Mouse (Mus musculus): ENCODE measurements at regions not wholly inside any gene's neighbourhood (a gene's known extent, or its start where the extent isn't known, plus 50 kb on each side); places are given as distances from the start of the nearest gene placed in this dataset.
A peak's percentile ranks its signal among the peaks of the same experiment; 100 is the strongest.

DNA sequence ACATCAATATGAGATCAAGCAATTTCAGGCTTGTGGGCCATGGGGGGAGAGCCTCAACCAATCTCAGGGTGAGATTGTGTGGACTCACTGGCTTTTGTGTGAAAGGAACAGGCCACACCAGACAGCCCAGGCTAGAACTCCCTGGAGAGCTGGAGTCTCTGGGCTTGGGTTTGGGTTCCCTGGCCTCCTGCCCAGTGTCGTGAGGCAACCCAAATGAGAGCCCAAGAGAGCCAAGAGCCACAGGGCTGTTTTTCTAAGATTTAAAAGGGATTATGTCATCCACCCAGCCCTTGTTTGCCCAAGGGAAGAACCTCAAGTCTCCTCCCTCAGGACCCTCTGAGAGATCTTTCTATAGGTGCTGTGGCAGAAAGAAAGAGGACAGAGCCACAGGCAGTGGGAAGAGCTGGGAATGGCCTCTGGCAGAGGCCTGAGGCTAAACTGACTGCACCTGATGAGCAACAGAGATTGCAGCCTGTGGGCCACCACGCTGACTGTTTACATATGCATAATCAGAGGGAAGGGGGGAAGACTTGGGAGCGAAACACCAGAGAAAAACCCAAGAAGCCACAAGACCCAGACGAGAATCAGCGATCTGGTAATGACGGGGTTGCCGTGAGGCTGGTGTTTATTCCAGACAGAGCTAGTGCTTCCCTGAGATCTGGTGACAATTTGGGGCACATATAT, 92.1 kb downstream of the Bcl2l11 start:
- DNase-seq: peak; percentile 61

DNA sequence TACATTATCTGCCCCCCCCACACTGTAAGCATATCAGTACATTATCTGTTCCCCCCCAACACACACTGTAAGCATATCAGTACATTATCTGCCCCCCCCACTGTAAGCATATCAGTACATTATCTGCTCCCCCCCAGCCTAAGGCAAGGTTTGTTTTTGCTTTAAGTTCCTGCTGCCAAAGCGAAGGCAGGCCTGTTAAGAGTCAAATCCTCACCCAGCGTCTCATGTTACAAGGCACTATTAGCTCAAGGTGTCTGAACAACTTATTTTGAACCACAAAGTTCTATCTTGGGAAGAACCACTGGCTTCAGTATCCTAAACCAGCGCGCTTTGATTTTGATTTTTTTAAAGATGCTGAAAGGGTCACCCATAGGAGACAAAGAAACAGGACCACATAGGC, 93.1 kb downstream of the Bcl2l11 start:
- DNase-seq: no peak

DNA sequence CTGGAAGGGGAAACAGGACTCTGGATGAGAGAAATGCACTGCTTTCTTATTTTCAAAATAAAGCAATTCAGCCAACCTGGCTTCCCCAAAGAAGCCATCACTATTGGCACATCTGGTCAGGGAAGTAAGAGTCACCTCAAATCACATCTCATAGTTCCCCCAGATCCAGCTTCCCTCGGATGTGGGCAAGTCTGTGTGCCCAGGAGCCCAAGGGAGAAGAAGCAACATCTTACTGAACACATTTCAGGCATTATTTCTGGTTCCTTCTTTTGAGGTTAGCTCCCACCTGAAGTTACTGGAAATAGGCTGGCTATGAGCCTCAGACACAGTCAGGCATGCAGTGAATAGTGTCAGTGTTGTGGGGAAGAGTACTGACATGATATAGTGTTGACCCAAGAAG, 95.2 kb downstream of the Bcl2l11 start:
- no peak for DNase-seq

DNA sequence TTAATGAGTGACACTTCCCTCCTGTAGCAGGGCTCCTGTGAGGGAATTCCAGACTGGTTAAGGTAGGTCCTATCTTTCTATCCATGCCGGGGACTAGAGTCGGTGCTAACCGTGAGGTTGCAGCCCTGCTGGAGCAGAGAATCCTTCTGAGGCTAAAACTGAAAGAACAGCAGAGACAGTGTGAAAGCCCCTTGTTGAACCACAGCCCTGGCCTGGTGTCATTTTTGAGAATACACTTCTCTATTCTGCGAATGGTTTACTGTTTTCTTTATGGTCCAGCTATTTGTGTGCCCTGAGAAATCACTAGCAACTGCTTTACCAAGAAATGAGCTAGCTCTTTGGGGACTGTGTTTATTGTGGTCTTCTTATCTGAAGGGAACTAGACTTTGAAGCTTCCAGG, 95.8 kb downstream of the Bcl2l11 start:
- no peak for DNase-seq

DNA sequence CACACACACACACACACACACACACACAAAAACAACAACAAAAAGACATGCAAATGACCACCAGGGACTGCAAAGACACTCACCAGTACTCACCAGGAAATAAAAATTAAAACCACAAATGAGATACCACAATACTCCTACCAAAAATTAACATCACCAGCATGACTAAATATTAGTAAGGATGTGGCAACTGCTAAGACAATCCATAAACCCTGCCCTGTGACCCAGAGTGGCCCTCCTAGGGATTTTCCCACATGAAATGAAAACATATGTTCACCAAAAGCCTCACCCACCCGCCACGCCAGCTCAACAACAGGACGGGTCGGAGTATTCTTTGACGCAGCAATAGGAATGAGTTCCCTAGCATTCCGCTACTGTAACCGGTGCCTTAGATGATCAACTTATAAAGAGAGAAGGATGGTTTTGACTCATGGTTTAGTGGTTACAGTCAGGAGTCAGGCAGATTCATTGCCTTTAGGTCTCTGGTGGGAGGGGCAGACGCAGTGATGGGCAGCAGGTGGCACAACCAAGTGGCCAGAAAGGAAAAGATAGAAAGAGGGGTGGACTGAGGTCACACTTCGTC, 100.7 kb downstream of the Bcl2l11 start:
- no peak for DNase-seq

DNA sequence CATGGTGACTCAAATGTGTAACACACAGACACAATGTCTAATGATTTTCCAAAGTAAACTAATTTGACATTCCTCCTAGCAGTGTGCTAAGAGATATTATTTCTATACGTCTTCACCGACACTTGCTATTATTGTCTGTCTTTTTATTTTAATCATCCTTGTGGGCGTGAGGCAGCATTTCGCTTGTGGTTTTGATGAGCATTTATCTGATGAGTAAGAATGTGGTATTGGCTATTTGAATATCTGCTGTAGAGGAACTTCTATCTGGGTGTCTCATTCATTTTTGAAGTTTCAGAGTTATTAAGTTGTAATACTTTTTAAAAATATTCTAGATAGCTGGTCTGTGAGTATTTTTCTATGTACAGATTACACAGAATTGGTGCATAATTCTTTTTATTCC, 103.9 kb downstream of the Bcl2l11 start:
- no peak for DNase-seq

DNA sequence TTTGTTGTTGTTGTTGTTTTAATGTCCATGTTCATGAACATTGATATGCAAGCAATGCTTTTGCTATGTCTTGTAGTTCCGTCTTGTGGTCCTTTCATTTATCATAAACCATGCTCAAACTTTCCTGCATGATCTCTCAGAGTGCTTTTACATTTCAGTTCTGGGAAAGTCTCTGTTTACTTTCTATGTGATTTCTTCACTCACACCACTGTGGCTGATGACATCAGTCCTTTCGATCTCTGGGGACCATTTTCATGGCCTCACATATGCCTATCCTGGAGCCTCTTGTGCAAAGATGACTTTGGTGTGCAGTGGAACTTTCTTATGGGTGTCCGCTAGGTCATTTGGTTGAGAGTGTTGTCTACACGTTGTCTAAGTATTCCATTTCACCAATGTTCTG, 105.1 kb downstream of the Bcl2l11 start:
- DNase-seq: no peak

DNA sequence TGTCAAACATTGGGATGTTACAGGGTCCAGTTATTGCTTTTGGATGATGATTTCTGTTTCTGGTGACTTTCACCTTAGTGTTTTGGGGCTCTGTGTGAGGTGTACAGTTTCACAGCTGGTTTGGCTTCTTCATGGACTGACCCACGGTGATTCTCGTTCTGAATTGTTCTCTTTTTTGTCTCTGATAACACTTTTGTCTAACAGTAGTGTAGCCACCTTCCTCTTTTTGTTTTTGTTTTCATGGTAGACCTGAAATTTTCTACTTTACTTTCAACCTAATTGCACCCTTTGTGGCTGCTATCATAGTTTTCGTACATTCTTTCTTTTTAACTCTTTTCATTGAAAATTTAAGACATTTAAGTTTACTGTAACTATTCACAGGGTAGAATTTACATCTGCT, 105.5 kb downstream of the Bcl2l11 start:
- no peak for DNase-seq

DNA sequence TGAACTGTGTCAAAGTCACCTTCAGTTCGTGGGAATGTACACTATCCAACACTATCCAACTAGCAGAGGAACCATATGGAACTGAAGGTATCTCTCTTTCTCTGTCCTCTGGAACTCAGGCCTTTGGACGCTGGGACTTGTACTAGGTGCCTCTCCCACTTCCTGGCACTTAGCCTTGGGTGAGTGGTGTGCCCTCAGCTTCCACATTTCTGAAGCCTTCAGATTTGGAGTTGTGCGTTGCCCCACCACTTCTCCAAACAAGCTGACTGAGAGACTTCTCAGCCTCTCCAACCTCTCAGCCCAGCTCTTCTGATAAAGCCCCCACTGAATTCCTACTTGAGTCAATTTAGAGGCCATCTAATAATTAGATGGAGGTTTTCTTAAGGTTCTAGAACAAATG, 106.2 kb downstream of the Bcl2l11 start:
- peak; percentile 40 for DNase-seq

DNA sequence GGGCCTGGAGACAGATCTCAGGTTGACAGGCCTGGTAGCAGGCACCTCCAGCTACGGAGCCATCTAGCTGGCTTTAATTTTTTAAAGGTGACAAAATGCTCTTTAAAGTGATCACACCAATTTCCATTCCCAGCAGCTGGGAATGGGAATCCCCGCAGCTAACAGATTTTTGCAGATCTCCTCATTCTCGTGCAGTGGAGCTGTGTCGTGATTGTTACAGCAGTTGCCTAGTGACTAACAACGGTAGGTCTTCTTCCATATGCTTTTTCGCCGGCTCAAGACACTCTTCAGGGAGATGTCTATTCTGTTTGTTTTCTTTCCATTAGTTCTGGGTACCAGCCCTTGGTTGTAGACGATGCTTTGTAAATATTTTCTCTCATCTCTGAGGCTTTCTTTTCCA, 109.3 kb downstream of the Bcl2l11 start:
- no peak for DNase-seq

DNA sequence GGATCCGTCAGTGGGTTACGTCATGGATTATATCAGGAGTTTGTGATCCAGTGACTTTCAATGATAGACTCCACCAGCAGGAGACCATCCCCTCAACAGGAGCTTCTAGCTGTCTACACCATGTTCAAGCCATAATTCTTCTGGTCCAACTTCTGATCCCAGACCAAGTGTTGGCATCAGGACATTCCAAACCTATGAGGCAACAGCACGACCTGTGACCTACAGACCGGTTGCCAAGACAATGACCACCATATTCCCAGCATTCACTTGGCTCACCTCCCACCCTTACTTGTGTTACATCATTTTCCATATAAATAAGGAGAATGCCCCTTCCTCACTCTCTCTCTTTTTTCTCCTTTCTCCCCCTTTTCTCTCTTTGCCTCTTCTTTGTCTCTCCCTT, 113.6 kb downstream of the Bcl2l11 start:
- no peak for DNase-seq

DNA sequence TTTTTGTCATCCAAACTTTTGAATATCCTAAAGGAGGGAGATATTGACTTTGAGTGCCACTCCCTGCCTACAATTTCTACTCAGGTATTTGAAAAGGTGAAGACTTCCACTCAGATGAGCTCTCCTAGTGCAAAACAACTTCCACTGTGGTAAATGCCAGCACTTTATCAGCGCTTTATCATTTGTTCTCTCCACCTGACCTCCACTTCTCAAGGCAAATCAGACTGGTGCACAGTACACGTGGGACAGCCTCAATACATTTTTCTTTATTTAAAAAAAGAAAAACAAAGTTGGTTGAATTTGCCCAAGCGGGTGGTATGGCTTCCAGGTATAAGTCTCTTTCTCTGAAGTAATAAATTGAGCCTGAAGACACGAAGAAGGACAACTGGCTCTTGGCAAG, 114.2 kb downstream of the Bcl2l11 start:
- no peak for DNase-seq

DNA sequence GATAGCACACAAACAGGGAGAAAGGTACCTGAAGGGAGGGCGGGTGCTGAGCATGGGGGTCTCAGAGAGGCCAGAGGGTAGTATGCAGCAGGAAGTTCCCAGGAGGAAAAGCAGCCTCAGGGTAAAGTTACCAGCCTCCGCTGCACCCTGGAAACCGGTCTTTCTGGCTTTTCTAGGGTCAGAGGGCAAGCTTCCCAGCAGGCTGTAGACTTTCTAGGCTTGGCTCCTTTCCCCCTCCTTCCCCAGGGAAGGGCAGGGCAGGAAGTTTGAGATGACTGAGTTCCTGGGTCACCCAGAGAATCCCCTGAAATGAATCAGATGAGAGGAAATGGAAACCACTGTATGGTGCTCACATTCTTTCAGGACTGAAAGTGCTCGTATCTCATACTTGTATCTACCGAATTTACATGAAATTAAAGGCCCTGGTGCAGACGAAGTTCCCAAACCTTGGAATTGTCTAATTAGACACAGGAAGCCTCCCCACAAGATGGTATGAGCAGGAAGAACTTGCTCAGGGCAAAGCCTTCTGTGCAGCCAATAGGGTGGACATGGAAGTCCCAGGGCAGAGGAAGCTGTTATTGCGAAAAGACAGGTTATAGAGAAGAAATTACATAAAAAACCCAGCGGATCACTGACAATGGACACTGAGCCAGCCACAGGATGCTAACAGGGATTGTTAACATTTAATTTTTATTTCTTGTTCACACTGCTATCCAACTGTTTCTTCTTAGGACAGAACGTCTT, 114.9 kb downstream of the Bcl2l11 start:
- DNase-seq: peak; percentile 85

DNA sequence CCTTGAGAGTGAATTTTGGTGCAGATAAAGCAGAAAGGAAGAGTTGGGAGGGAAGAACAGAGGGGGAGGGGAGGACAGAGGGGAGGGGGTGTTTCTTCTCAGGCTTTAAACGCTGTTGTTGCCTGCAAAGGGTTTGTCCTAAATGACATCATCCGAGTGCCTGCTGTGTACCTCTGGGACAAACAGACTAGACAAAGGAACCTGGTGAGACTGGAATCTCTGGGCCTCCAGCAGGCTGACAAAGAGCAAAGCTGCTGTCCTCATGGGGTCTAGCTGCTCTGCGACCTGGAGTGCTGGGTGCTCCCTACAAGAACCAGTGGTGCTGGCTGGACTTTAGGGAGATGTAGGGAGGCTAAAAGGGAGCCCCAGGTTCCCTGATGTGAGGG, 115.4 kb downstream of the Bcl2l11 start:
- no peak for DNase-seq

DNA sequence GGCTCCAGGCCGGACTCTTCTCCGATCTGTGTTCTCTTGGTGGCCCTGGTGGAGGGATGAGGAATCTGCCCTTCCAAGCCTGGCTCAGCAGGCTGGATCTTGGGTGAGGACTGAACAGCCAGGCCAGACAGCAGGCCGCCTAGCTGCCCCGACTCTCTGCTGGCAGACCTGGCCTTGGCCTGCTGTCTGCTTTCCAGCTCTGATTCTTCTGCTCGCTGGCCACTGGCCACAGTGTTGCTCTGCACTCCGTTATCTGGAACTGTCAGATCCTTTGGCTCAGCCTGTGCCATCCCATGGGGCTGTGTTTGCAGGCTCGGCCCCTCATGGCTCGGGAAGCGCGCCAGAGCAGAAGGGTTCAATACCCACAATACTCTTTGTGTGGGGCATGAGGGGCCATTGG, 119.7 kb downstream of the Bcl2l11 start:
- DNase-seq: peak; percentile 47

DNA sequence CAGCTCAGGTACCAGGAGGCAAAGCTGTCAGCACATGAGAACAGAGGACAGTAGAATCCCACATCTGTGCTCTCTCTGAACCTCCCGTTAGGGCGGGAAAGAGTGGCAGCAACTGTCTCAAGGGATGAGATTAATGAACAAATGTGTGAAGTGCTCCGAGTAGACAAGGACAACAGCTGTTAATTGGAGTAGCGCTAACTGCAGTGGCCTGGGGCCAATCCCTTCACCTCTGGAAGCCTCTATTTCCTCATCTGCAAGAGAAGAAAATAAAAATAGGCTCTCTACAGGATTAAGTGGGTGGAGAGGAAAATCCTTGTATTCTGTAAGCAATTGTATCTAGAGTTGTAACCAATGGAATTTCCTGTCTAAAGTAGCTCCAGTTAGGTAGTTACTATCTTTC, 122.1 kb downstream of the Bcl2l11 start:
- DNase-seq: no peak

DNA sequence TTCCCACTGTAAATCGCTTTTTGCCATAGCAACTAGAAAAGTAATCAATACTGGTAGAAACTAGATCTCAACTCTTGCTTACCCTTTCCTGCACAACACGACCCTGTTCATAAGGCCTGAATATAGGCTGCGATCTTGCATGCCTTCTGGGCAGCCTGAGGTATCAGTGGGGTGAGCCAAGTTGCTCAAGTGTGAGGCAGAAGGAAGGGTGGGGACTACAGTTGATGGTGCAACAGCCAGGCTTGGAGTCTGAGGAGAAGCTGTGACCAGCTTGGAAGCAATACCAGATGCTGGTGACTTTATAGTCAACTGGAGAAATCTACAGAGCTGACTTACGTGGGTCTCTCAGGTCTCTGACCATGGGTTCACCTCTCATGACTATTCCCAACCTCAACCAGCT, 123.3 kb downstream of the Bcl2l11 start:
- peak; percentile 39 for DNase-seq

DNA sequence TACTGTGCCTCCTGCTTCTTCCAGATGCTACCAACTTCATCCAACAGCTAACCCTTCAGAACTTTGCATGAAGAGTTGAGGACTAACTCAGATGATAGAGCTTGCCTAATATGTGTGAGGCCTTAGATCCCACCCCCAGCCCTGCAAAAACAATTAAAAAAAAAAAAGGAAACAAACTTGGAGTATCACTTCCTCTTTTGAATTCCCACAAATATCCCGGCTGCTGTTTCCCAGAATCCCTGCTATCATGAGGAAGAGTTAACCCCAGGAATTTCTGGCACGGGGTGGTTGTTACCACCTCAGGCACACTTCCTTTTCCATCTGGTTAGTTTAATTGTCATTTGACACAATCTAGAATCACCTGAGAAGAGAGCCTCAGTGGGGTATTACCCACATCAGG, 123.8 kb downstream of the Bcl2l11 start:
- no peak for DNase-seq

DNA sequence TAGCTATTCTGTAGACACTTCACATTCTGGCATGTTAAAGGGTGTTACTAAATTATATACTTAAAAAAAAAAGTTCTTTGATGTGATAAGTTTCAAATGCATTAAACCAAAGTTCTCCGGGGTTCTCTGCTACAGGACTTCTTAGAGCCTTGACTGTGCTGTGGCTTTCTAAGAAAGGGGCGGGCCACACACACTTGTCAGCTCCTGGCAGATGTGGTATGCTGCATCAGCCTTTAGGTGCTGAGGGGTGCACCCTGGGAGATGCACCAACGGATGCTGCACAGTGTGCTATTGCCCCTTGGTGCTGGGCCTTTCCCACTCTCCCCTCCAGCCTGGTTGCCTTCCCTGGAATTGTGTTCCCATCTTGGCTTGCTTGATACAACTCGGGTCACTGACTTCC, 125.0 kb downstream of the Bcl2l11 start:
- no peak for DNase-seq

DNA sequence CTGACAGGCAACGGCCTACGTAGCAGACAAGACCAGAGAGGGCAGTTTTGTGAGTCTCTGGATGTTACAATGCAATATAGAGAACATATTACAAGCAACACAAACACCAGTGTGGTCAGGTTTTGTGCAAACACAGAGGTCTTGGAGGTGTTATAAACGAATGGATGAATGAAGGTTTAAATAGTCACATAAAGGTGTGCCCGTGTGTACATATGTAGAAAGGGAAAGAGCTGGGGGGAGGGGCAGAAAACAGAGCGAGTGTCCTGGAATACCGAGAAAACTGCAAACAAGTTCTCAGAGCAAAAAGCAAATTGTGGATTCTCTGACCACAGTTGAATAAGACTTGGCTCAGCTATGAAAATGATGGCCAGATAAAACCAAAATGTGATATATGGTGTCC, 130.8 kb downstream of the Bcl2l11 start:
- DNase-seq: peak; percentile 32

DNA sequence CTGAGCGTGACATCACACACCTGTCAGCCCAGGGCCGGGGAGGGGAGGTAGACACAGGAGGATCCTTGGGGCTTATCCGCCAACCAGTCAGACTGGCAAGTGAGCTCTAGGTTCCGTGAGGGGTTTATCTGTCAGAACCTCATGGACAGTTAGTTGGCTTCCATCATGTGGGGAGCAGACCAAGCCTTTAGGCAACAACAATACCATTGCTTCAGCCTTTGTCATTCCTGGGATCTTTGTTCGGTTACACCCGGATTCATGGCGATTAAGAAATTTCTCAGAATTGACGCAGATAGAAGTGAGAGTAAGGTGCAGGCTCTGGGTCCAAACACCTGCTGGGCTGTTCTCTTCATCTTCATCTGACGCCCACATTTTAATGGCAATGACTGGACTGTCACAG, 131.4 kb downstream of the Bcl2l11 start:
- no peak for DNase-seq

DNA sequence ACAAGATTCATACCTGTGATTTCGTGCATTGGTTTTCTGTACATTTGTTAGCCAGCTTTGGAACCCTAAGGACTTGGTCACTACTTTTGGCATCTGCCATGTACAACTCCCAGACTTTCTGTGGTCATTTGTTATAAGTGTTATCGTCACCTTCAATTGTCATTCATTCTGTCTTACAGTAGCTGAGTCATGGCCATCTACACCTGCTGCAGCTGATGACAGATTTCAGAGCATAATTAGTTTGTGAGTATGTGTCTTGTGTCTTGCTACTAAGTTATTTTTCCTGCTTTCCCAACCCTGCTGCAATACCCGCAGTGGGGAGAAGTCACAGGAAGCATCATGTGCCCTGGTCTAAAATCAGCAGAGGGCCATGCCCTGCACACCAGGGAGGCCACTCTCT, 138.0 kb downstream of the Bcl2l11 start:
- no peak for DNase-seq

DNA sequence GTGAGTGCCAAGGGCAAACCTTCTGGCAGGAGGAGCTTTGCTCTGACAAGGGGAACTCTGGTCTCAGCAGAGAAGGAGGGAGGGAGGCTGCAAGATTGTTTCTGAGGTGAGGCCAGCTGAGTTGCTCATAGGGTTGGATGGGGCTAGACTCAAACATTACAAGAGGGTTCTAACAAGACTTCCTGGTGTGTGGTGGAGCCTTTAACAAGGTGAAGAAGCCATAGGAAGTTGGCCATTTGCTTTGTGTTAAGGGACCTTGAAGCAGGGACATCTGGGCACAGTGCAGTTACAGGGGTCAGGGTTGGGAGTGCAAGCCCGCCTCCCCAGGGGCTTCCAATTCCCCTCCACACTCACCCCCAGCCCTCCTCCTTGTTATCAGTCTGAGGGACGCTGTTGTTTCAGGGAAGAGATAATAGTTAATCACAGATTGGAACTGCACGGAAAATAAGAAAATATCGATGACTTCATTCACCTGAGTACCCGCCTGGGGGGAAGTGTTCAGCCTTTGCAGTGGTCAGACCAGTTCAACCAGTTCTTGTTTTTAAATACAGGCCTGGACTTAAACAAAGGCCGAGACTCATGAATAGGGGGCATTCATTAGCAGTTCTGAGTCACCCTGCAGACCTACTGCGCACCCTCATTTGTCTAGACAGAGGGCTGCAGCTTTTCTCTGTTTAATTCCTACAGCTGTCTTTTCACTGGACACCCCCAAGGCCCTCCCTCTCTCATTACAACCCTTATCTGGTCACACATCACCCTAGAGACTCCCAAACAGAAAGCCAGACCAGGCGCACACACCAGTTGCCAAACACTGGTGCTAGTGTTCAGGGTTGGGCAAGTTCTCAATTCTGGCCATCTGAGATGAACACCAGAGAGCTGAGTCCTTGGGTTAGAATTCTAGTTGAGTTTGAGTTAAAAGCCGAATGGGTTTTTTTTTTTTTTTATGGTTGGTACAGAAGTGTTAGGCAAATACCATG, 139.5 kb downstream of the Bcl2l11 start:
- DNase-seq: peak; percentile 65

Data from lung, postnatal 36 days (tissue).